Mouse (Mus musculus) kidney, postnatal 0 days (tissue): ENCODE results near the gene Kdm1a. TPM values are rescaled to one million over a fixed set of nuclear protein-coding genes. Genes with fewer than 3 reads are reported as not detected.

Experiments
- ATAC-seq: fragments of 200-750 bp; cut with Nextera tagmentation; replicated peaks from 2 replicates; pipeline ENCODE4 v1.8.0; 2017; ENCODE audit warnings: low read depth, moderate number of reproducible peaks, moderate TSS enrichment, moderate library complexity; ENCODE audit not compliant: low FRiP score
- DNase-seq: peaks from one replicate; pipeline ENCODE4 v3.0.0-alpha.2; 2016; ENCODE audit warnings: low spot score
- H3K27ac ChIP-seq: fragments of 300-500 bp; sonication (generic); 2 replicates; pipeline ENCODE4 v1.5.1; 2014; ENCODE audit warnings: mild to moderate bottlenecking
- H3K27me3 ChIP-seq: fragments of 300-500 bp; sonication (generic); 2 replicates; pipeline ENCODE4 v1.6.1; 2014; ENCODE audit warnings: low read length, mixed read lengths; ENCODE audit not compliant: insufficient read depth
- H3K36me3 ChIP-seq: fragments of 300-500 bp; sonication (generic); 2 replicates; pipeline ENCODE4 v1.6.1; 2014; ENCODE audit warnings: low read length, mixed read lengths; ENCODE audit not compliant: insufficient read depth
- H3K4me1 ChIP-seq: fragments of 300-500 bp; sonication (generic); replicated peaks from 2 replicates; pipeline ENCODE4 v1.6.1; 2014; ENCODE audit warnings: antibody characterized with exemption, low read length, mixed read lengths; ENCODE audit not compliant: insufficient read depth
- H3K4me2 ChIP-seq: fragments of 300-500 bp; sonication (generic); 2 replicates; pipeline ENCODE4 v1.6.1; 2014; ENCODE audit warnings: mild to moderate bottlenecking, low read length, moderate library complexity, mixed read lengths
- H3K4me3 ChIP-seq: fragments of 300-500 bp; sonication (generic); replicated peaks from 2 replicates; pipeline ENCODE4 v1.5.1; 2014; ENCODE audit warnings: low read depth, low read length
- H3K9ac ChIP-seq: fragments of 300-500 bp; sonication (generic); 2 replicates; pipeline ENCODE4 v1.6.1; 2014; ENCODE audit warnings: low read depth, low read length
- H3K9me3 ChIP-seq: fragments of 300-500 bp; sonication (generic); replicated peaks from 2 replicates; pipeline ENCODE4 v1.6.1; 2016; ENCODE audit warnings: low read length, inconsistent platforms, mixed read lengths
- CTCF ChIP-seq: IDR thresholded peaks from 2 replicates; pipeline ENCODE4 v1.5.1; 2016; ENCODE audit warnings: antibody characterized with exemption, low read depth, mild to moderate bottlenecking, moderate library complexity
- WGBS: fragments of 180-500 bp; shearing (Covaris S2); extraction: QIAGEN DNeasy Blood & Tissue Kit; methylation state at CpG from one replicate; pipeline ENCODE4 v1.1.7; 2014; 5-methylcytosine and 5-hydroxymethylcytosine counted together
- polyA plus RNA-seq: library from polyadenylated mRNA; unstranded; fragments of >200 nt; fragmentation: Nextera tagmentation; extraction: Ambion mirVana; gene quantifications from 2 replicates; pipeline ENCODE4 v1.2.1, GENCODE M21; 2015

Kdm1a gene
- polyA plus RNA-seq, 1 experiment from 2014 or later = 28.8 TPM

GRCm38 (mm10) chr4:136638890-136639289, 36.4 kb upstream of the Kdm1a start:
- Histone ChIP-seq H3K27me3 (peaks cover 22% of the 10 kb centered on the region), H3K4me3 (no peak overlapping the region), H3K4me2 (peak overlapping the region; percentile 37), H3K27ac (no peak overlapping the region), H3K4me1 (no peaks in the 10 kb centered on the region), H3K9me3 (no peaks in the 10 kb centered on the region), H3K36me3 (no peaks in the 10 kb centered on the region), H3K9ac (no peak overlapping the region)
- 9% methylated on average over 10 of the region's 10 CpGs for WGBS
- DNase-seq (peak; percentile 86), ATAC-seq (no peak)
- TF ChIP-seq CTCF = no peak

- TF ChIP-seq CTCF = no peak
- WGBS = 47% methylated on average over 7 of the region's 7 CpGs
- peaks cover 22% of the 10 kb centered on the region for H3K27me3 ChIP-seq
- no peaks in the 10 kb centered on the region for H3K4me1 ChIP-seq
- H3K27ac ChIP-seq = no peak overlapping the region
- H3K9ac ChIP-seq = no peak overlapping the region
- no peaks in the 10 kb centered on the region for H3K36me3 ChIP-seq
- DNase-seq = no peak
- peak overlapping the region; percentile 92 for H3K4me2 ChIP-seq
- H3K9me3 ChIP-seq = no peaks in the 10 kb centered on the region
- ATAC-seq = no peak
- H3K4me3 ChIP-seq = 0 out of 2 replicates have a peak overlapping the region, but pooled peaks have one; percentile 50
Observed at GRCm38 (mm10) chr4:136638230-136638750, 35.8 kb upstream of the Kdm1a start.

- peak overlapping the region; percentile 50 for H3K4me3 ChIP-seq
- 2% methylated on average over 75 of the region's 76 CpGs for WGBS
- H3K9ac ChIP-seq = peak overlapping the region; percentile 46
- DNase-seq = peak; percentile 54
- TF ChIP-seq CTCF = no peak
- ATAC-seq = peak; percentile 35
- H3K27me3 ChIP-seq = peaks cover 22% of the 10 kb centered on the region
- no peaks in the 10 kb centered on the region for H3K4me1 ChIP-seq
- no peaks in the 10 kb centered on the region for H3K36me3 ChIP-seq
- no peaks in the 10 kb centered on the region for H3K9me3 ChIP-seq
- H3K4me2 ChIP-seq = peak overlapping the region; percentile 92
- no peak overlapping the region for H3K27ac ChIP-seq
Observed at GRCm38 (mm10) chr4:136637563-136638229, 35.2 kb upstream of the Kdm1a start.

GRCm38 (mm10) chr4:136636983-136637562, 34.5 kb upstream of the Kdm1a start:
- H3K9ac ChIP-seq = peak overlapping the region; percentile 46
- no peak overlapping the region for H3K27ac ChIP-seq
- no peak; the same call in 1 of the 2 replicates for ATAC-seq
- H3K36me3 ChIP-seq = no peaks in the 10 kb centered on the region
- peak overlapping the region; percentile 50 for H3K4me3 ChIP-seq
- no peak for DNase-seq
- no peaks in the 10 kb centered on the region for H3K9me3 ChIP-seq
- H3K4me1 ChIP-seq = no peaks in the 10 kb centered on the region
- TF ChIP-seq CTCF = no peak
- 16% methylated on average over 37 of the region's 37 CpGs for WGBS
- peaks cover 22% of the 10 kb centered on the region for H3K27me3 ChIP-seq
- H3K4me2 ChIP-seq = peak overlapping the region; percentile 92

GRCm38 (mm10) chr4:136636511-136636910, 34.0 kb upstream of the Kdm1a start:
- Histone ChIP-seq H3K4me2 (no peak overlapping the region), H3K27me3 (peaks cover 22% of the 10 kb centered on the region), H3K27ac (no peak overlapping the region), H3K9me3 (no peaks in the 10 kb centered on the region), H3K9ac (0 out of 2 replicates have a peak overlapping the region, but pooled peaks have one; percentile 46), H3K4me3 (no peak overlapping the region), H3K4me1 (no peaks in the 10 kb centered on the region), H3K36me3 (no peaks in the 10 kb centered on the region)
- no peak for ATAC-seq
- no peak for DNase-seq
- TF ChIP-seq CTCF = no peak
- WGBS = 69% methylated on average over 5 of the region's 5 CpGs

- no peak overlapping the region for H3K27ac ChIP-seq
- DNase-seq (no peak), ATAC-seq (no peak)
- no peak overlapping the region for H3K9ac ChIP-seq
- peak; percentile 46 for TF ChIP-seq CTCF
- no peak overlapping the region for H3K4me2 ChIP-seq
- H3K4me1 ChIP-seq = no peaks in the 10 kb centered on the region
- no peaks in the 10 kb centered on the region for H3K36me3 ChIP-seq
- no peaks in the 10 kb centered on the region for H3K9me3 ChIP-seq
- H3K27me3 ChIP-seq = peaks cover 22% of the 10 kb centered on the region
- no peak overlapping the region for H3K4me3 ChIP-seq
Observed at GRCm38 (mm10) chr4:136635995-136636394, 33.5 kb upstream of the Kdm1a start.
